Mouse (Mus musculus) myocyte (in vitro differentiated cells): ENCODE data around the gene Arl15. TPM values are rescaled to one million over a fixed set of nuclear protein-coding genes. Genes with fewer than 3 reads are reported as not detected.

Experiments
- H3K27me3 ChIP-seq: one replicate; pipeline ENCODE4 v1.6.1; 2011; ENCODE audit not compliant: control insufficient read depth, insufficient read depth, insufficient read length
- H3K36me3 ChIP-seq: one replicate; pipeline ENCODE4 v1.6.1; 2011; ENCODE audit not compliant: control insufficient read depth, insufficient read depth
- H3K4me2 ChIP-seq: one replicate; pipeline ENCODE4 v1.6.1; 2011; ENCODE audit warnings: low read depth, control low read depth
- H3K4me3 ChIP-seq: one replicate; pipeline ENCODE4 v1.5.1; 2011; ENCODE audit warnings: mild to moderate bottlenecking, control low read depth, moderate library complexity
- H3K79me2 ChIP-seq: one replicate; pipeline ENCODE4 v1.6.1; 2011; ENCODE audit not compliant: control insufficient read depth, insufficient read depth
- H3ac ChIP-seq: one replicate; pipeline ENCODE4 v1.6.1; 2011; ENCODE audit not compliant: control insufficient read depth, insufficient read length
- CEBPB ChIP-seq: IDR thresholded peaks from 2 replicates; pipeline ENCODE4 v1.6.1; 2011; ENCODE audit warnings: mild to moderate bottlenecking, moderate library complexity; ENCODE audit not compliant: poor library complexity, insufficient read depth, severe bottlenecking
- E2F4 ChIP-seq: IDR thresholded peaks from one replicate; pipeline ENCODE4 v1.6.1; 2011; ENCODE audit warnings: mild to moderate bottlenecking, control low read depth, moderate library complexity; ENCODE audit not compliant: insufficient read depth
- MAX ChIP-seq: IDR thresholded peaks from one replicate; pipeline ENCODE4 v1.6.1; 2011; ENCODE audit warnings: low read depth, mild to moderate bottlenecking, control low read depth
- MYOD1 ChIP-seq, 3 experiments: IDR thresholded peaks; one replicate each; pipeline ENCODE4 v1.6.1; 2011; ENCODE audit warnings: control low read depth in 2 of 3, low read depth in 2 of 3, mild to moderate bottlenecking in 2 of 3, moderate library complexity in 1 of 3; ENCODE audit not compliant: insufficient read length in 2 of 3, control insufficient read depth in 1 of 3
- MYOG ChIP-seq, 3 experiments: IDR thresholded peaks; one replicate each; pipeline ENCODE4 v1.6.1; 2011; ENCODE audit warnings: control low read depth in 2 of 3, low read depth in 2 of 3, mild to moderate bottlenecking in 2 of 3; ENCODE audit not compliant: insufficient read length in 2 of 3, control insufficient read depth in 1 of 3, insufficient read depth in 1 of 3
- POLR2A ChIP-seq: IDR thresholded peaks from one replicate; pipeline ENCODE4 v1.6.1; 2011; ENCODE audit warnings: low read depth, mild to moderate bottlenecking, control low read depth, moderate library complexity; ENCODE audit not compliant: insufficient read length
- POLR2AphosphoS2 ChIP-seq: IDR thresholded peaks from one replicate; pipeline ENCODE4 v1.6.1; 2011; ENCODE audit warnings: low read depth, control low read depth; ENCODE audit not compliant: insufficient read length
- REST ChIP-seq: IDR thresholded peaks from one replicate; pipeline ENCODE4 v1.6.1; 2011; ENCODE audit warnings: mild to moderate bottlenecking, control low read depth, moderate library complexity; ENCODE audit not compliant: insufficient read depth, insufficient read length
- SRF ChIP-seq: IDR thresholded peaks from one replicate; pipeline ENCODE4 v1.6.1; 2011; ENCODE audit warnings: low read depth; ENCODE audit not compliant: control insufficient read depth, insufficient read length
- TCF12 ChIP-seq: IDR thresholded peaks from one replicate; pipeline ENCODE4 v1.6.1; 2011; ENCODE audit warnings: mild to moderate bottlenecking, control low read depth; ENCODE audit not compliant: poor library complexity, insufficient read depth, severe bottlenecking
- TCF3 ChIP-seq: IDR thresholded peaks from one replicate; pipeline ENCODE4 v1.6.1; 2011; ENCODE audit warnings: low read depth, control low read depth; ENCODE audit not compliant: insufficient read length
- USF1 ChIP-seq: IDR thresholded peaks from one replicate; pipeline ENCODE4 v1.6.1; 2011; ENCODE audit warnings: low read depth, mild to moderate bottlenecking, control low read depth, moderate library complexity
- polyA plus RNA-seq: library from polyadenylated mRNA; unstranded; fragments of >200 nt; fragmentation: generic; extraction: Trizol; gene quantifications from one replicate; pipeline ENCODE4 v1.2.1, GENCODE M21; 2012; ENCODE audit warnings: missing spikeins

The Arl15 gene
- polyA plus RNA-seq, 1 experiment = 11.1 TPM

- no peaks in the 10 kb centered on the region for H3K27me3 ChIP-seq
- no peaks in the 10 kb centered on the region for H3K79me2 ChIP-seq
- no peaks in the 10 kb centered on the region for H3K36me3 ChIP-seq
- no peak overlapping the region for H3ac ChIP-seq
- no peak overlapping the region for H3K4me3 ChIP-seq
- no peak for TF ChIP-seq POLR2AphosphoS2
- TF ChIP-seq SRF = no peak
- no peak overlapping the region for H3K4me2 ChIP-seq
Measured at GRCm38 (mm10) chr13:114023541-114023940, 229.2 kb downstream of the Arl15 start.

GRCm38 (mm10) chr13:114026306-114026705 is 232.0 kb downstream of the Arl15 start:
- TF ChIP-seq REST = no peak
- no peak for TF ChIP-seq E2F4
- TF ChIP-seq SRF = no peak
- Histone ChIP-seq H3K27me3 (no peaks in the 10 kb centered on the region), H3K4me3 (no peak overlapping the region), H3K36me3 (no peaks in the 10 kb centered on the region), H3K4me2 (no peak overlapping the region), H3ac (no peak overlapping the region), H3K79me2 (no peaks in the 10 kb centered on the region)

- TF ChIP-seq POLR2A = no peak
- TF ChIP-seq TCF12 = no peak
- no peak for TF ChIP-seq E2F4
- TF ChIP-seq TCF3 = no peak
- TF ChIP-seq REST = no peak
- no peak for TF ChIP-seq CEBPB
- TF ChIP-seq MAX = no peak
- no peak for TF ChIP-seq MYOG (IDR thresholded peaks at IDR 0.05; ENCODE audit: control insufficient read depth in 1 of 3, insufficient read depth in 1 of 3, insufficient read length in 2 of 3, low read depth in 2 of 3)
- TF ChIP-seq SRF = no peak
- TF ChIP-seq MYOD1 (IDR thresholded peaks at IDR 0.05; ENCODE audit: control insufficient read depth in 1 of 3, insufficient read length in 2 of 3, low read depth in 2 of 3) = no peak
- TF ChIP-seq USF1 = no peak
- no peaks in the 10 kb centered on the region for H3K36me3 ChIP-seq
- H3K27me3 ChIP-seq = no peaks in the 10 kb centered on the region
- H3ac ChIP-seq = no peak overlapping the region
- no peak overlapping the region for H3K4me3 ChIP-seq
- no peak overlapping the region for H3K4me2 ChIP-seq
- H3K79me2 ChIP-seq = no peaks in the 10 kb centered on the region
Measured at GRCm38 (mm10) chr13:114026751-114027150, 232.4 kb downstream of the Arl15 start.

- TF ChIP-seq USF1 (no peak), POLR2A (no peak), CEBPB (no peak), MYOD1 (IDR thresholded peaks at IDR 0.05; ENCODE audit: control insufficient read depth in 1 of 3, insufficient read length in 2 of 3, low read depth in 2 of 3) (no peak), E2F4 (no peak), TCF12 (no peak), MYOG (IDR thresholded peaks at IDR 0.05; ENCODE audit: control insufficient read depth in 1 of 3, insufficient read depth in 1 of 3, insufficient read length in 2 of 3, low read depth in 2 of 3) (no peak), POLR2AphosphoS2 (no peak), MAX (no peak), TCF3 (no peak), SRF (no peak), REST (no peak)
- no peaks in the 10 kb centered on the region for H3K27me3 ChIP-seq
- H3ac ChIP-seq = no peak overlapping the region
- no peak overlapping the region for H3K4me2 ChIP-seq
- no peak overlapping the region for H3K4me3 ChIP-seq
- no peaks in the 10 kb centered on the region for H3K36me3 ChIP-seq
- no peaks in the 10 kb centered on the region for H3K79me2 ChIP-seq
Measured at GRCm38 (mm10) chr13:114048071-114048470, 253.8 kb downstream of the Arl15 start.

GRCm38 (mm10) chr13:114048688-114049087 is 254.4 kb downstream of the Arl15 start:
- TF ChIP-seq MYOD1 (IDR thresholded peaks at IDR 0.05; ENCODE audit: control insufficient read depth in 1 of 3, insufficient read length in 2 of 3, low read depth in 2 of 3) (no peak), USF1 (no peak), TCF12 (no peak), TCF3 (no peak)
- no peak overlapping the region for H3ac ChIP-seq
- no peaks in the 10 kb centered on the region for H3K36me3 ChIP-seq
- H3K4me2 ChIP-seq = no peak overlapping the region
- no peaks in the 10 kb centered on the region for H3K27me3 ChIP-seq
- no peak overlapping the region for H3K4me3 ChIP-seq
- no peaks in the 10 kb centered on the region for H3K79me2 ChIP-seq
